ENCODE assay signal across 8 mouse cellular contexts in the genomic region with DNA sequence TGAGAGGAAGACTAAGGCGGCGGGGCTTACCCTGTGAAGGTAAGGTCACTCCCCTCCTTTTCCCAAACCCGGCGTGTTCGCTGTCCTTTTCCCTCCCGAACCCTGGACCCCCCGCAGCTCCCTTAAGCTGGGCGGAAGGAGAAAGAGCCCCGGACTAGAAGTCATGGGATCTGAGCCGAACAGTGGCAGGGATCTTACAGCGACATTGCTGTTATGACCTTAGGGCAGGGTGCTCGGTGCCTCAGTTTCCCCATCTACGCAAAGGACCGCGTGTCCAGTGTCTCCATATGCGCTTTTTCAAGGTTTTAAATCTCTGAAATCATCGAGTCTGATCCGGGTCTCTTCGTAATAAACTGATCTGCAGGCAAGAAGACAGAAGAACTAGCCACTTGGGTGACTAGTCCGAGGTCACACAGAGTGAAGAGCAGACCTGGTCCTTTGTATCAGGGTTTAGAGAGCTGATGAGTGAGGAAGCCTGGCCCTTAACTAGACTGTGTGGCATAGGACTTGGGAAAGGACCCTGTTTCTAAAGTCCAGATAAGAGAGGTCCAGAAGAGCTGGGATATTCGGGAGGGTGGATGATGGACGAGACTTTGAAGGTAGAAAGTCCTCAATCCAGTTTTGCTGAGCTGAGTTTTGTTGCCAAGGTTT. TPM values are rescaled to one million over a fixed set of nuclear protein-coding genes. Genes with fewer than 3 reads are reported as not detected.
DNase-seq lines count a peak whose midpoint lies in the region; ATAC-seq and TF ChIP-seq lines count a peak whose summit lies in the region.

No protein-coding gene starts in this region.

- H3K4me2 ChIP-seq in embryonic facial prominence, embryonic 15.5 days (replicated peaks), result peak overlapping the region; percentile 61
- H3K4me2 ChIP-seq in midbrain, postnatal 0 days (ENCODE audit: low read depth, low read length, poor library complexity, severe bottlenecking), result peak overlapping the region; percentile 86

- H3K4me1 ChIP-seq in spleen, adult 2 months (ENCODE audit: control insufficient read depth, insufficient read depth, insufficient read length), result peaks cover 10% of the 10 kb centered on the region; the same call in 1 of the 2 replicates
- H3K4me1 ChIP-seq in embryonic facial prominence, embryonic 15.5 days, result peaks cover 18% of the 10 kb centered on the region
- peaks cover 7% of the 10 kb centered on the region; the same call in 1 of the 2 replicates for H3K4me1 ChIP-seq in midbrain, postnatal 0 days (ENCODE audit: insufficient read depth, low read length)

- no peak for TF ChIP-seq POLR2A in spleen, adult 2 months (IDR thresholded peaks at IDR 0.05; ENCODE audit: low read depth, low read length)

- peak overlapping the region; percentile 60 for H3K27ac ChIP-seq in spleen, adult 2 months (ENCODE audit: insufficient read depth, low read length)
- H3K27ac ChIP-seq in embryonic facial prominence, embryonic 15.5 days (replicated peaks), result peak overlapping the region; percentile 71
- H3K27ac ChIP-seq in midbrain, postnatal 0 days (ENCODE audit: low read depth, low read length), result peak overlapping the region; percentile 63; the same call in 1 of the 2 replicates

- H3K4me3 ChIP-seq in spleen, adult 2 months (ENCODE audit: extremely low read depth, insufficient read depth, insufficient read length), result peak overlapping the region; percentile 86
- peak overlapping the region; percentile 83 for H3K4me3 ChIP-seq in embryonic facial prominence, embryonic 15.5 days (replicated peaks)
- peak overlapping the region; percentile 88 for H3K4me3 ChIP-seq in midbrain, postnatal 0 days (ENCODE audit: low read depth, low read length)

- H3K9ac ChIP-seq in embryonic facial prominence, embryonic 15.5 days, result peak overlapping the region; percentile 54
- peak overlapping the region; percentile 64 for H3K9ac ChIP-seq in midbrain, postnatal 0 days (replicated peaks; ENCODE audit: low read length, poor library complexity, severe bottlenecking)

- no peak for TF ChIP-seq CTCF in spleen, adult 2 months (IDR thresholded peaks at IDR 0.05; ENCODE audit: extremely low read depth, insufficient read depth, insufficient read length, insufficient replicate concordance)
- TF ChIP-seq CTCF in midbrain, postnatal 0 days (IDR thresholded peaks at IDR 0.05), result no peak

- H3K9me3 ChIP-seq in embryonic facial prominence, embryonic 15.5 days (replicated peaks), result no peaks in the 10 kb centered on the region
- no peaks in the 10 kb centered on the region for H3K9me3 ChIP-seq in midbrain, postnatal 0 days (ENCODE audit: low read length)

- no peak for ATAC-seq in embryonic facial prominence, embryonic 15.5 days (ENCODE audit: insufficient number of reproducible peaks, low FRiP score, low TSS enrichment, low read depth)
- ATAC-seq in midbrain, postnatal 0 days (ENCODE audit: low FRiP score), result peak; percentile 26; the same call in 1 of the 2 replicates

- WGBS in spleen, adult 2 months, result 1% methylated on average over 22 of the region's 22 CpGs
- under 1% methylated on average over 22 of the region's 22 CpGs for WGBS in embryonic facial prominence, embryonic 15.5 days
- under 1% methylated on average over 22 of the region's 22 CpGs for WGBS in midbrain, postnatal 0 days

- H3K36me3 ChIP-seq in spleen, adult 2 months (ENCODE audit: control insufficient read depth, insufficient read depth, low read length), result no peaks in the 10 kb centered on the region
- H3K36me3 ChIP-seq in embryonic facial prominence, embryonic 15.5 days, result 0 out of 2 replicates have a peak, but pooled peaks cover 6% of the 10 kb centered on the region
- no peaks in the 10 kb centered on the region; the same call in 1 of the 2 replicates for H3K36me3 ChIP-seq in midbrain, postnatal 0 days (ENCODE audit: insufficient read depth, low read length)

- DNase-seq in spleen, adult 2 months (ENCODE audit: low read depth in 1 of 2, low spot score in 2 of 2), result no peak
- DNase-seq in spleen, adult 18-20 months, result no peak
- peak; percentile 58 for DNase-seq in induced T-regulatory cell, adult 2 months (ENCODE audit: low read depth)
- DNase-seq in midbrain, postnatal 0 days (ENCODE audit: low spot score), result no peak
- DNase-seq in yolk sac, embryonic 10.5 days (ENCODE audit: low spot score), result no peak
- DNase-seq in frontal cortex, postnatal 10 days (ENCODE audit: low spot score in 2 of 2), result no peak
- no peak for DNase-seq in left cerebral cortex, adult 9 months (ENCODE audit: low spot score in 2 of 2)

- no peaks in the 10 kb centered on the region for H3K27me3 ChIP-seq in spleen, adult 2 months (ENCODE audit: control insufficient read depth, insufficient read depth, low read length)
- H3K27me3 ChIP-seq in embryonic facial prominence, embryonic 15.5 days, result no peaks in the 10 kb centered on the region
- no peaks in the 10 kb centered on the region for H3K27me3 ChIP-seq in midbrain, postnatal 0 days (ENCODE audit: insufficient read depth, low read length)

RNA-seq across cellular contexts. Expression of gene Slc31a1, which starts 0.4 kb away (rescaled TPM):
- polyA plus RNA-seq in spleen, adult 2 months (2012; rRNA removed), result 5.0 and 5.4 TPM in 2 replicates
- 49.3 and 53.2 TPM in 2 replicates for polyA plus RNA-seq in embryonic facial prominence, embryonic 15.5 days (2015; fragmentation: Nextera tagmentation; extraction: Ambion mirVana)
- 15.0 and 21.7 TPM in 2 replicates for total RNA-seq in midbrain, postnatal 0 days (2014; rRNA removed)
- polyA plus RNA-seq in midbrain, postnatal 0 days (2015; fragmentation: Nextera tagmentation; extraction: Ambion mirVana), result 30.9 and 33.3 TPM in 2 replicates

RNA-seq across cellular contexts. Expression of gene Fkbp15, which starts 0.6 kb away (rescaled TPM):
- polyA plus RNA-seq in spleen, adult 2 months (2012; rRNA removed), result 32.2 TPM in 2 replicates
- 27.6 and 28.3 TPM in 2 replicates for polyA plus RNA-seq in embryonic facial prominence, embryonic 15.5 days (2015; fragmentation: Nextera tagmentation; extraction: Ambion mirVana)
- 34.3 and 37.5 TPM in 2 replicates for total RNA-seq in midbrain, postnatal 0 days (2014; rRNA removed)
- 19.8 and 20.2 TPM in 2 replicates for polyA plus RNA-seq in midbrain, postnatal 0 days (2015; fragmentation: Nextera tagmentation; extraction: Ambion mirVana)

RNA-seq across cellular contexts. Expression of gene Cdc26, which starts 47.5 kb away (rescaled TPM):
- 14.1 and 14.7 TPM in 2 replicates for polyA plus RNA-seq in spleen, adult 2 months (2012; rRNA removed)
- polyA plus RNA-seq in embryonic facial prominence, embryonic 15.5 days (2015; fragmentation: Nextera tagmentation; extraction: Ambion mirVana), result 149 and 153 TPM in 2 replicates
- 41.2 and 62.1 TPM in 2 replicates for total RNA-seq in midbrain, postnatal 0 days (2014; rRNA removed)
- polyA plus RNA-seq in midbrain, postnatal 0 days (2015; fragmentation: Nextera tagmentation; extraction: Ambion mirVana), result 73.1 and 73.4 TPM in 2 replicates

RNA-seq across cellular contexts. Expression of gene Prpf4, which starts 47.7 kb away (rescaled TPM):
- polyA plus RNA-seq in spleen, adult 2 months (2012; rRNA removed), result 9.4 and 9.6 TPM in 2 replicates
- 19.2 and 19.6 TPM in 2 replicates for polyA plus RNA-seq in embryonic facial prominence, embryonic 15.5 days (2015; fragmentation: Nextera tagmentation; extraction: Ambion mirVana)
- total RNA-seq in midbrain, postnatal 0 days (2014; rRNA removed), result 13.4 and 16.0 TPM in 2 replicates
- 12.8 TPM in 2 replicates for polyA plus RNA-seq in midbrain, postnatal 0 days (2015; fragmentation: Nextera tagmentation; extraction: Ambion mirVana)
